Mouse (Mus musculus) ES-E14 (cell line): ENCODE measurements around the gene Fndc5. TPM values are rescaled to one million over a fixed set of nuclear protein-coding genes. Genes with fewer than 3 reads are reported as not detected.

ENCODE experiments used
- DNase-seq: peaks from one replicate; pipeline ENCODE4 v3.0.0-alpha.2; 2013; ENCODE audit warnings: low read depth, low spot score
- H3K27ac ChIP-seq: 2 replicates; pipeline ENCODE4 v1.5.1; 2012; ENCODE audit warnings: low read depth, mild to moderate bottlenecking, low read length, moderate library complexity, mixed read lengths; ENCODE audit not compliant: poor library complexity, insufficient read depth, severe bottlenecking
- H3K36me3 ChIP-seq: 2 replicates; pipeline ENCODE4 v1.6.1; 2012; ENCODE audit warnings: mild to moderate bottlenecking, low read length, moderate library complexity, mixed read lengths; ENCODE audit not compliant: control insufficient read depth, poor library complexity, insufficient read depth, severe bottlenecking
- H3K4me1 ChIP-seq, 2 experiments: fragments of 150-350 bp in 1 of 2; sonication (generic) in 1 of 2; 2 replicates each; pipeline ENCODE4 v1.6.1; 2012; ENCODE audit warnings: low read length in 2 of 2, mild to moderate bottlenecking in 1 of 2, mixed read lengths in 1 of 2; ENCODE audit not compliant: control insufficient read depth in 2 of 2, insufficient read depth in 2 of 2, poor library complexity in 1 of 2
- H3K4me3 ChIP-seq, 2 experiments: fragments of 150-350 bp in 1 of 2; sonication (generic) in 1 of 2; 2 replicates each; pipeline ENCODE4 v1.5.1; 2012; ENCODE audit warnings: low read length in 2 of 2, low read depth in 1 of 2, mild to moderate bottlenecking in 1 of 2, mixed read lengths in 1 of 2; ENCODE audit not compliant: insufficient read depth in 1 of 2, poor library complexity in 1 of 2, severe bottlenecking in 1 of 2
- H3K9ac ChIP-seq: 2 replicates; pipeline ENCODE4 v1.6.1; 2012; ENCODE audit warnings: low read depth, mild to moderate bottlenecking, low read length, mixed read lengths; ENCODE audit not compliant: poor library complexity, insufficient read depth, severe bottlenecking
- H3K9me3 ChIP-seq: fragments of 150-350 bp; sonication (generic); 2 replicates; pipeline ENCODE4 v1.6.1; 2012; ENCODE audit warnings: low read depth, mild to moderate bottlenecking, low read length; ENCODE audit not compliant: control insufficient read depth, insufficient read depth
- CHD2 ChIP-seq: IDR thresholded peaks from 2 replicates; pipeline ENCODE4 v1.6.1; 2014; ENCODE audit warnings: mild to moderate bottlenecking, low read depth, low read length, inconsistent platforms
- HCFC1 ChIP-seq: IDR thresholded peaks from 2 replicates; pipeline ENCODE4 v1.6.1; 2012; ENCODE audit warnings: low read length, inconsistent platforms, borderline replicate concordance; ENCODE audit not compliant: insufficient read depth
- MAFK ChIP-seq: IDR thresholded peaks from 2 replicates; pipeline ENCODE4 v1.6.1; 2014; ENCODE audit warnings: mild to moderate bottlenecking, low read depth, low read length, inconsistent platforms; ENCODE audit not compliant: insufficient read depth
- ZC3H11A ChIP-seq: IDR thresholded peaks from 2 replicates; pipeline ENCODE4 v1.6.1; 2012; ENCODE audit warnings: low read depth, mild to moderate bottlenecking, inconsistent platforms, low read length, borderline replicate concordance
- ZNF384 ChIP-seq: IDR thresholded peaks from 2 replicates; pipeline ENCODE4 v1.6.1; 2012; ENCODE audit warnings: low read depth, low read length, inconsistent platforms
- in situ Hi-C, 2 experiments: fragments of 600-800 bp; cut with MboI; formaldehyde crosslinking; loops; one replicate each; pipeline ENCODE4 v1.15.1; 2025; ENCODE audit warnings: low sequenced_read_pairs in 2 of 2, inconsistent platforms in 1 of 2; ENCODE audit not compliant: unreplicated experiment in 2 of 2
- total RNA-seq: library from RNA; depleted of rRNA; stranded (reverse); fragments of 300-350 nt; gene quantifications from 2 replicates; pipeline ENCODE4 v1.2.3, GENCODE M21; 2012

Fndc5 gene
- total RNA-seq, 1 experiment, result 1.2 TPM

- H3K36me3 ChIP-seq, result peaks cover 9% of the 10 kb centered on the region
- no peak for DNase-seq
These were observed 10.8 kb downstream of the Fndc5 start for GRCm38 (mm10) chr4:129147552-129148103.

DNA sequence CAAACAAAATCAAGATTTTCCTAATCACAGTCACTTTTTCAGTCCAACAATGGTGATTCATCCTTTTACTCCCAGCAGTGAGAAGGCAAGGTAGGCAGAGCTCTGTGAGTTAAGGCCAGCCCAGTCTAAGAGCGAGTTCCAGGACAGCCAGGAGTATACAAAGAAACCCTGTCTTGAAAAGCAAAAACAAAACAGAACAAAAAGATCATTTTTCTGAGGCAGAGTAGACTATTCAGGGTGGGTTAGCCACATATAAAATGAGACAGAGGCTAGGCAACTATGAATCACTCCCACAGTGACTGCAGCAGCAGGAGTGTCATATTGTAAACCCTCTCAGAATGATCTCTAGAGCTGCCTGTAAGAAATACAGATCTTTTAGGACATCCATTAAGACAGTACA is 12.5 kb downstream of the Fndc5 start:
- H3K9ac ChIP-seq, result no peak overlapping the region
- in situ Hi-C loops, result no loop called here
- H3K9me3 ChIP-seq, result no peaks in the 10 kb centered on the region
- H3K36me3 ChIP-seq, result peaks cover 12% of the 10 kb centered on the region
- no peak for TF ChIP-seq HCFC1
- TF ChIP-seq CHD2, result no peak
- no peak for TF ChIP-seq ZNF384
- no peak for TF ChIP-seq MAFK
- no peak for TF ChIP-seq ZC3H11A
- no peaks in the 10 kb centered on the region for H3K4me1 ChIP-seq
- no peak overlapping the region for H3K27ac ChIP-seq
- DNase-seq, result no peak
- H3K4me3 ChIP-seq, result no peak overlapping the region

More at GRCm38 (mm10) chr4:129147552-129148103, 10.8 kb downstream of the Fndc5 start:
- in situ Hi-C loops, result no loop called here
- no peak overlapping the region for H3K9ac ChIP-seq
- no peaks in the 10 kb centered on the region for H3K4me1 ChIP-seq
- no peaks in the 10 kb centered on the region for H3K9me3 ChIP-seq
- no peak overlapping the region for H3K27ac ChIP-seq
- TF ChIP-seq ZNF384 (no peak), ZC3H11A (no peak), MAFK (no peak), HCFC1 (no peak), CHD2 (no peak)
- no peak overlapping the region for H3K4me3 ChIP-seq

DNA sequence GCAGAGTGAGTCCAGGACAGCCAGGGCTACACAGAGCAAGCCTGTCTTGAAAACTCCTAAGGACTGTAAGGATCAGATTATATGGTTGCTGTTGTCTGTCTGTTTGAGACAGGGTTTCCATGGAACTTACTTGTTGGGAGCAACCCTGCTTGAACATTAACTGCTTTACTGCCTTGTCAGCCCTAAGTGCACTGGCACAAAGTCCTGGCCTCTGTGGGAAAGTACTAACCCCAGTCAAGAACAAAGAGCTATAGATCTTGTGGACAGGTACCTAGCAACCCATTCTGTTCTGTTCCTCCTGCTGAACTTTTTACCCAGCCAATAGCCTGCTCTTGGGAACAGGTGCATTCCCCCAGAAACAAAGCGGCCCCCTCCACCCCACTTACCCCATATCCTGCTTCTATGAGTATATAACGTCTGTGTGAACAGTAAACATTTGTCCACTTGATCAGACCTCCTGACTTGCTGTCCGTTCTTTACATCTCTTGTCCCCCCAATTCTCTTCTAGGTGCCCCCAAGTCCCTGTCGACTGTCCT is 14.5 kb downstream of the Fndc5 start:
- H3K4me1 ChIP-seq, result no peaks in the 10 kb centered on the region
- H3K9me3 ChIP-seq, result no peaks in the 10 kb centered on the region
- peaks cover 19% of the 10 kb centered on the region for H3K36me3 ChIP-seq
- no peak overlapping the region for H3K4me3 ChIP-seq
- no peak overlapping the region for H3K27ac ChIP-seq
- no peak for TF ChIP-seq ZC3H11A
- TF ChIP-seq ZNF384, result no peak
- TF ChIP-seq HCFC1, result no peak
- TF ChIP-seq CHD2, result no peak
- no peak for TF ChIP-seq MAFK
- in situ Hi-C loops, result no loop called here
- no peak overlapping the region for H3K9ac ChIP-seq
- no peak for DNase-seq

GRCm38 (mm10) chr4:129157541-129157940 is 20.7 kb downstream of the Fndc5 start:
- Histone ChIP-seq H3K9ac (no peak overlapping the region), H3K4me3 (no peak overlapping the region), H3K9me3 (no peaks in the 10 kb centered on the region), H3K27ac (no peak overlapping the region), H3K4me1 (peaks cover 3 to 5% of the 10 kb centered on the region in 2 experiments; a peak in 2 of 4 replicates), H3K36me3 (peaks cover 11% of the 10 kb centered on the region)
- DNase-seq, result no peak
- no peak for TF ChIP-seq ZNF384
- TF ChIP-seq CHD2, result no peak
- TF ChIP-seq ZC3H11A, result no peak
- TF ChIP-seq MAFK, result no peak
- no peak for TF ChIP-seq HCFC1
- in situ Hi-C loops, result no loop called here
